Mouse (Mus musculus) heart, postnatal 10 days (tissue): ENCODE measurements around the gene Dctn1. TPM values are rescaled to one million over a fixed set of nuclear protein-coding genes. Genes with fewer than 3 reads are reported as not detected.

Experiments
- DNase-seq, 2 experiments: peaks; one replicate each; pipeline ENCODE4 v3.0.0; 2021
- intact Hi-C: fragments of 180-260 bp; cut with DNase I; formaldehyde crosslinking; loops from one replicate; pipeline ENCODE4 v1.15.1; 2025
- total RNA-seq, 2 experiments: library from RNA; stranded (reverse); gene quantifications; 2 replicates each; pipeline ENCODE4 v1.2.3; 2021

Gene Dctn1
- total RNA-seq, 2 experiments from 2014 or later, result 121 to 127 TPM

DNA sequence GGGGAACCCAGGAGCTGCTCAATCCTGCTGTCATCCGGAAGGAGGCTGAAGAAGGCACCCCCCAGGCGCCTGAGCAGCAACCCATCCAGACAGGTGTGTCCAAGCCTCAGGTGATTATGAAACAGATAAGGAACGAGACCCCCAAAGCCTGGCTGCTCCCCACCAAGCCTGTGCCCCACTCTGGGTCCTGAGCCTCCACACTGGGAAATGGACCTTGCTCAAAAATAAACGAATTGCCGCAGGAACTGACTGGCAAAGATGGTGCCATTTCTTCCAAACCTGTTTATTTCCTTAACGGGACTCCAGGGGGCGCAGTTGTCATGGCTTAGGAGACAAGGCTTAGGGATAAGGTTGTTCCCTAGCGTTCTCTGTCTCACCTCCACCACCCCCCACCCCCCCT, 3.0 kb upstream of the Dctn1 start:
- intact Hi-C loops, result loop anchor here (5.0 kb wide), 1 partner anchor 105 kb away; no protein-coding TSS in a partner anchor
- peak; percentile 55 to 75 for DNase-seq

DNA sequence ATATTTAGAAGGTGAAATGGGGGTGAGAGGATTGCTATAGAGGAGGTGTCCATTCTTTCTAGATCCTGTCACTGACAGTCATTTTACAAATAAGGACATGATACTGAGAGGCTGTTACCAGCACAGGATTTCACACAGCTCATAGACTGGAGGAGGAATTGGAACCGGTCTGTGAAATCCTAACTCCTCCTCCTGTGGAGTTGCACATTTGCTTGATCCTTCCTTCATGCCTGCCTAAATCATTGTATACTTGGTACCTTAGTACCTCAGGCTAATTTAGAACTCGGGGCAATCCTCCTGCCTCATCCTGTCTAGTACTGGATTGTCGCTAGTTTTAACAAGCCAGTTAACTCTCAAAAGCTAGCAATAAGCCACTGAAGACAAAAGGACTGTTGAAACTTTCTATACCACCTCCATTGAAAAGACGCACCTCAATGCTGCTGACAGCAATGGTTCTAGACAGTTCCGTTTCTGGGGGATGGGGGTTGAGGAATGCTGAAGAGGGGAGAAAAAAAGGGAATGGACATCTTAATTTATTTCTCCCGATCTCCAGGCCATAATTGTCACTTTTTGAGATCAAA, 604 bp upstream of the Dctn1 start:
- no peak for DNase-seq

DNA sequence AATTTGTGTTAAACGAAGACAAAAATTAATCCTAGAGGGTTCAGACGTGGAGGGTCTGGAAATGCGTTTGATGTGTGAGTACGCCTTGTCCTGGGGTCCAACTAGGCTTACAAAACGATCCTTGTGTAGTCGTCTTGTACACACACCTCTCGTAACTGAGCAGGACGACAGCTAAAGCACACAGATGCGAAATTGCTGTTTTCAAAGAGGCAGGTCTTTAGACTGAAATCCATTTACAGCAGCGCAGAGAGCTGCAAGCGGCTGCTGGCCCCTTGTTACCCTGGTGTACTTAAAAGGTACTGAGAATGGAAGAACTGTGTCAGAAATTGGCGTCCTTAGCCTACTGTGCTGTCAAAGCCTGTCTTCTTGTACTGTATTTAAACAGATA, 517 bp downstream of the Dctn1 start:
- DNase-seq, result no peak
- intact Hi-C loops, result no loop called here

More for the DNA sequence above, 604 bp upstream of the Dctn1 start:
- intact Hi-C loops, result no loop called here

DNA sequence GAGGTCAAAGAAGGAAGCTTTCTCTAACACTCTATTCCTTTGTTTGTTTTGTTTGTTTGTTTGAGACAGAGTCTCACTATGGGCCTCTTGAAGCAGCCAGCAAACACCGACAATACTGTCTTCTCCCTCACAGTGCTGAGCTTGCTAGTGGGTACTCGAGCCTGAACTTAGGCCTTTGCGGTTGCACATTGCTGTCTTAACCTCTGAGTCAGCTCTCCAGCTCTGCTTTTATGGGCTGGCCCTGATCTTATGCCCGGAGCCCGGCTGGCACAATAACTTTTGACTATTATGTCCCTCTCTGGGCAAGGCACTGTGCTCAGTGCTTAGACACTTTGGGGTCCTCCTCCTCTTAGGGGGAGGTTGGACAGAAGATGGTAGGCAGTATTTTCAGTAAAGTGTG, 4.2 kb downstream of the Dctn1 start:
- no peak for DNase-seq
- intact Hi-C loops, result no loop called here

DNA sequence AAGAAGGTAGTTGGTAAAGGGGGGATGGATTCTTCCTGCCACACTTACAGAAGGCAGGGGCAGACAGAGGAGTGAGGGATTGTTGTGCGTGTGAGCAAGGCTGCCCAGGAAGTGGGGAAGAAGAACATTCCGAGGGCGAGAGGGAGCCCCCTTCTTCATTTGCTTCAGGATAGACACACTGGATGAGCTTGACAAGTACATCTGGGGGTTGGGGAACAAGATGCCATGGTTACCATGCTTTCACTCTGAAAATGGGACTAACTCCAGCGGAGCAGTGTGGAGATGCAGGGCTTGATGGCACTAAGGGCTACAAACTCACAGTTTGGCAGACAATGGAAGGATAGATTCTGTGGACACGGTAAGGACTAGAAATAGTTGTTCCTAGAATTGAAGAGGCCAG, 5.3 kb downstream of the Dctn1 start:
- intact Hi-C loops, result no loop called here
- no peak for DNase-seq

DNA sequence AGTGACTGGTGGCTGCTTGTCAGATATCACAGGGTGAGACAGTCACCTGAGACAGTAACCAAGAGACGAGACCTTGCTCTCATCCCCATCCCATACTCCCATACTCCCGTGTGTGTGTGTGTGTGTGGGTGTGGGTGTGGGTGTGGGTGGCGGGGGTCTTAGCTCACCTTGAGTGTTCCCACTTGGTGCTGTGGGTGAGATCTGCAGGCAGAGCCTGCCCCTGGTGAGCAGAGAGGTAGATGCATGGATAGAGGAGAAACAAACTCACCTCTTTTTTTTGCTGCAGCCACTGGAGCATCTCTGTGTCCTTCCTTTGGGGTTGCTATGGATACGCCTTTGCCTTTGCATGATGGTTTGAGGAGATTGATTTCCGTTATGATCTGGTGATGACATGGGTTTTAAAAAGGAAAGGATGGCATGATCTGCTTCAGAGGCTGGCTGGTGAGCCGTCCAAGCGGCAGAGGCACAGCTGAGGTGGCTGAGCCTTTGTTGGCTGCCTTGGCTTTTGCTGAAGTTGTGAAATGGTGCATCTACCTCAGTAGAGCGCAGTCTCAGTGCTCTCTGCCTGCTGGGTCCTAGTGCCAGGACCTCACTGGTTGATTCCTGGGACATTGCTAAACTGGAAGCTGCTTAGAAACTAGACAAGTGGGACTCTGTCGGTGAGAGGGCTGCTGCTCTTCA, 6.7 kb downstream of the Dctn1 start:
- DNase-seq, result no peak
- intact Hi-C loops, result no loop called here

DNA sequence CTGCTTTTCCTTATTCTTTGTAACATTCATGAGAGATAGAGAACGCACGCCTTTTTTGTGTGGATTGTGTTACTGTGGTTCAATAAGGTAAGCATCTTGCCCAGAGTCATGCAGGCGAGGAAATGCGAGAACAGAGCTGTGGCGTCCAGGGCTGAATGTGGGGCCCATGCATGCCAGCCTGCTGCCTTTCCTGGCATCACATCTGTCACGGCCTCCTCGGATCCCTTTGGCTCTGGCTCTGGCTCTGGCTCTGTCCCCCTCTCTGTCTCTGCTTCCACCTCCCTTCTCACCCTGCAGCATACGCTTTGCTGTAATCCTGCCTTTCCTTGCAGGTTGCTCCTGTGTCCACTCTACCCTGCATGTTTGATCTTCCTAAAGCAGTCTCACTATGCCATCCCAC, 10.3 kb downstream of the Dctn1 start:
- intact Hi-C loops, result no loop called here
- DNase-seq, result no peak

DNA sequence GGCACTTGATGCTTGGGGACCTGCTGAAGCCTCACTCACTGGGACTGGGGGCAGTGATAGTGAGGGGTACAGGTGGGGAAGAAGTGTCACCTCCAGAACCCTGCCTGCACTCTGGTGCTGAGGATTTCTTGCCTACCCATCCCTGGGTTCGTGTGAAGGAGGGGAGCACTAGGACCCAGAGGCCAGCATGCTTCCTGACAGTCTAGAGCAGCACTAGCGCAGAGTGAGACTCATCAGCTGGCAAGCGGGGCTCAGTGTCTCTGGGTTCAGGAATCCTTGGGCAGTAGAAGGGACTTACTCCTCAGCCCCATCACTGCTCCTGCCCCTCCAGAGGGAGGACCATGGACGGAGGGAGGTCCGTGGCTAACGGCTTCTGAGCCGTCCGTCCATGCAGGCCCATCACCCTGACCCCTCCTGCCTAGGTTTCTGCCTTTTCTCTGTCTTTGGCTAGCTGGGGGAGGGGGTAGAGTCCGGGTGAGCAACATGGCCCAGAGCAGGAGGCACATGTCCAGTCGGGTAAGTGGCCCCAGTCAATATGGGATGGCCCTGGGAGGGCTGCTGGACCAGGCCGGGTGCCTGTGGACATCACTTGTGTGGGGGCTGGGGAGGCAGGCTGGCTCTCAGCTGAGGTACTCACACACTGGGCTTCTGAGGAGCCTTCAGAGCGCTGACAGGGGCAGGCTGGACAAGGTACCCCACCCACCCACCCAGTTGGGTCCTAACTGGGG, 13.8 kb downstream of the Dctn1 start:
- intact Hi-C loops, result no loop called here
- peak; percentile 24 to 44 for DNase-seq

DNA sequence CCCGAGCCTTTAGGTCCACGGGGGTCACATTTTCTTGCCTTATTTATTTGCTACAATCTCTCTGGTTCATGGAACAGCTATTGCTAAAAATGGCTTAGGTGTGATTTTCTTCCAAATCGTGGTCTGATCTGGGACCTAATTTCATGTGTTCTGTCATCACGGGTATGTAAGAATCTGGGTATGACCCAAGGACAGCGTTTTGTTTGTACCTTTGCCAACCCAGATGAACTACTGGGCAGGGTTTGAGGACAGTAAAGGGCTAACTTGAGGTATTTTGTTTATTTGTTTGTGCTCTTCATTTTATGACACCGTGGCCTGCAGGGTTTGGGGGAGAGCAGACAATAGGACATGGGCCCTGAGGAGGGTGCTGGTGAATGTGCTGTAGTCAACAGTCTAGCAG, 14.9 kb downstream of the Dctn1 start:
- intact Hi-C loops, result no loop called here
- no peak for DNase-seq

DNA sequence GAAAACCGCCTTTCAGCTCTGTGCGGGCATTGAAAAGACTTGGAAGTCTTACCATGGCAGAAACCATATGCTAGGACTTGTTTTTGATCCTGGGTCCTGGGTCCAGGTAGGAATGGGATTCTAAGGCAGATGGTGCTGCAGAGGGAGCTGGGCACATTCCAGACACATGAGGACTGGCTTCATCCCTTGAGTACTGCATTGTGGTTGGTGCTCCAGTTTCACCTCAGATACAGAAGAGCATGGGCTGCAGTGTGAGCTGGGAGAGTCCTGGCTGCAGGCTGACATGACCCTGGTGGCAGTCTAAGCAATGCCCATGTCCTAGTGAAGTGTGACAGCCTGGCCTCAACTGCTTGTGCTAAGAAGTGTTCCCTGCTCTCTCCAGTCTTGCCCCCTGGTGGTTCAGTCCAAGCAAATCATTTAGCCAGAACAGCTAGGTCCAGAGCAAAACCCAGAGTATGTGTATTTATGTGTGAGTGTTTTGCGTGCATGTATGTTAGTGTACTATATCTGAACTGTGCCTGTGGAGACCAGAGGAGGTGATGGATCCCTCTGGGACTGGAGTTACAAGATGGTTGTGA, 19.2 kb downstream of the Dctn1 start:
- intact Hi-C loops, result no loop called here

DNA sequence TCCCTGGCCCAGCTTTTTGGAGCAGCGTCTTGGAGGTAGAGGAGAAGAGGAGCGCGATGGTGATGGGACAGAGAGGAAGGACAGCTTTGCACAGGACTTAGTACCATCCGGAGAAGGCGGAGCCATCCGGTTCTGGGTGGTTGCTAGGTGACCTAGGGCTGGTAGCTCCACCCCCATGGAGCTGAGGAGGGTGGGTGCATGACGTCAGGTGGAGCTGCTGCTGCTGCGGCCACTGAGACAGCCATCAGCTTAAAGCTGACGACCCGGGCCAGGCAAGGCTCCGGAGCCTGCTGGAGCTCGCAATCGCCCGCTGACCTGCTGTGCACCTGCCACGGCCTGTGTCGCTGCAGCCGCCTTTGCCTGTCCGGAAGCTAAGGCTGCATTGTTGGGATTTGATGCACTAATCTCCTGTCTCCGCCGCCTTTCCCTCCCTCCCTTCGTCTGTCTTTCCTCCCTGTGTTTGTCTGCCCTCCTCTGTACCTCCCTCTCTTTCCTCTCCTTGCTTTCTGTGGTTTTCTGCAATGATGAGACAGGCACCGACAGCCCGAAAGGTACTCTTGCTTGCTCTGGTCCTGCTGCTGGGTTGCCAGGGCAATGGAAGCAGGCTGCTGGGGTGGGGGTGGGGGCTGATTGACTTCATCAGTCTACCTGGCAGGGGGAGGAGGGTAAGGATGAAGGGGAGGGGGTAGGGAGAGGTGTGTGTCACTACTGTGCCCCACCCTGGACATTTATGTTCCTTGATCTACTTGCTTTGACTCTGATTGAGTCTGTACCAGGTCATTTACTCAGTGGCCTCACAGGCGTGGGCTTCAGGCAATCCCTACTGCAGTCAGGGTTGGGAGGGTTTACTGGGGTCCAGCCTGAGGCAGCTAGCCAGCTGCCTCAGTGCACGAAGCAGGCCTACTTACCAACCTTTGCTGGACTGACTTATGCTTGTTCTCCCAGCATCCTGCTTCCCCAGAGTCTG, 20.5 kb downstream of the Dctn1 start:
- DNase-seq, result peak; percentile 43 to 48
- intact Hi-C loops, result no loop called here

More for the DNA sequence above, 19.2 kb downstream of the Dctn1 start:
- DNase-seq, result peak in 1 of 2 experiments; percentile 27

GRCm38 (mm10) chr6:83186946-83187345, 21.2 kb downstream of the Dctn1 start:
- no peak for DNase-seq
- intact Hi-C loops, result no loop called here

DNA sequence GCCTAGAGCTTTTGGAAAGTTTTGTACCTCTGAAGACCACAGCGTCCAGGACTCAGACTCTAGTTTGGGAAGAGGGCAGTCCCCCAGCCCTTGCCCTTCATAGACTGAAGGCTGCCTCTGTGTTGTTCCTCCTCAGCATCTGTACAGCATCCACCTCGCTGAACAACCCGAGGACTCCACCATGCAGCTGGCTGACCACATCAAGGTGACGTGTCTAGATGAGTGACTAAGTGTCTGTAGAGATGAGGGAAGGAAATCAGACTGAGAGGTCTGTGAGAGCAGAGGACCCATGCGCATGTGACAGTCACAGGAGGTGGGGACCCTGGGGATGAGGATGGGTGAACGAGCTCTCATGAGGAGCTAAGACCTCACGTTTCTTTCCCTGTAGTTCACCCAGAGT, 27.9 kb downstream of the Dctn1 start:
- no peak for DNase-seq
- intact Hi-C loops, result no loop called here

GRCm38 (mm10) chr6:83197345-83198004, 31.8 kb downstream of the Dctn1 start:
- intact Hi-C loops, result no loop called here
- DNase-seq, result peak; percentile 49 to 63

GRCm38 (mm10) chr6:83203320-83203719, 37.6 kb downstream of the Dctn1 start:
- no peak for DNase-seq
- intact Hi-C loops, result loop anchor here (10.0 kb wide), 1 partner anchor 311 kb away; no protein-coding TSS in a partner anchor

- no peak for DNase-seq
- intact Hi-C loops, result loop anchor here (10.0 kb wide), 1 partner anchor 309 kb away; no protein-coding TSS in a partner anchor
Observed at GRCm38 (mm10) chr6:83205851-83206250, 40.1 kb downstream of the Dctn1 start.

DNA sequence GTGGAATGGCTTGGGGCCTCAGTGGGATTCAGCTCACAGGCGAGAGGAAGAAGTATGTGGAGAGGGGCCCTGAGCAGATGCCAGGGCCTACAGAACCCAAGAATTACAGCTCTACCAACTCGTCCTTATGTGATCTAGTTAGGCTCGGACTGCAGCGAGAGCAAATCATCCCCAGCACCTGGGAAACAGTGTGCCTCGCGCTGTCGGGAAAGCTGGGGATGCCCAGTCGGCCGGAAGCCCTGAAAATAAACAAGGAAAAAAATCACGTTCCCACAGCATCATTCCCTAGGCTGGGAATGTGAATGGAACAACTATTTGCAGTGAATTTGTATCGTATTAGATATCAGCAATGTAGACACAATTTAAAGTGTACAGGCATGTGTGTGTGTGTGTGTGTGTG, 40.6 kb downstream of the Dctn1 start:
- intact Hi-C loops, result loop anchor here (10.0 kb wide), 1 partner anchor 308 kb away; no protein-coding TSS in a partner anchor
- no peak for DNase-seq

DNA sequence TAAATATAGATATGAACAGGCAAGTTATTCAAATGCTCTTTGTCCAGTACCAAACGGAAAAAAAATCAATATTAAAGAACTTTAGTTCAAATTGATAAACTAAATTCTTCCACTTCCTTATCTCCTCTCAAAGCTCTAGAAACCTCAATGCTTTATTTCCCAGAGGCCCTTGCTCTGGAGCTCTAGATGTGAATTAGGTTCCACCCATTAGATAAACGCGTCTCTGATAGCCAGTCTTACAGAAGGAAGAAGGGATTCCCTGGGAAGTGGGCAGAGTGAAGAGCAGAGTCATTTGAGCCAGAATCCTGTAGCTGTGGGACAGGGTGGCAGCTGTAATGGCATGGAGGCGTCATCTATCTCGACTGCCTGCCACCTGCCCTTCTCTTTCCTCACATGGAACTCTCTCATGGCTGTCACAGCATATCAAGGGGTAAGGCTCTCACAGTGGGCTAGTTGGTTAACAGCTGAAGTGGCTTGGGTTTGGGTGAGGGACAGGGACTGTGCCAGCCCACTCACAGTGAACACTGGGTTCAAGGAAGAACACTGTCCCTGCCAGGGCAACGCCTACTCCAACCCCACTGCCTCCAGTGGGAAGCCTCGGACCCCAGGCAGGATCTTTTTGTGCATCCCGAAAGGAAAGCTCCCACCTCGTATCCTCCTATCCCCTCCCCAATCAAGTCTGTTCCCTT, 41.8 kb downstream of the Dctn1 start:
- intact Hi-C loops, result loop anchor here (10.0 kb wide), 1 partner anchor 307 kb away; no protein-coding TSS in a partner anchor
- no peak for DNase-seq

DNA sequence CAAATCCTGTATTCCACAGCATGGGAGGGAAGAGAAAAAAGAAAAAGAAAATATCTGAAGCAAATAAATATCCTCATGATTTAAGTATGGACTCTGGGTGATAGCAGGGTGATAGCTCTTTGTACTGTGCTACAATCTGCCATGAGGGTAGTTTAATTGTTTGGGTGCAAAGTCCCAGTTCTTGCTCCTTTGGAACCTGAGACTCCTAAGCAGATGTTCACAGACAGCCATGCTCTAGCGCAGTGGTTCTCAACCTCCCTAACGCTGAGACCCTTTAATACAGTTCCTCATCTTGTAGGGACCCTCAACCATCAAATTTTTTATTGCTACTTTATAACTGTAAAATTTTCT, 42.3 kb downstream of the Dctn1 start:
- DNase-seq, result no peak
- intact Hi-C loops, result loop anchor here (10.0 kb wide), 1 partner anchor 307 kb away; no protein-coding TSS in a partner anchor
